Mouse (Mus musculus): ENCODE measurements at regions not wholly inside any gene's neighbourhood (a gene's known extent, or its start where the extent isn't known, plus 50 kb on each side); places are given as distances from the start of the nearest gene placed in this dataset.

GRCm38 (mm10) chr12:110112723-110113105 is 166.2 kb upstream of the Dio3 start:
- H3K4me3 ChIP-seq (ENCODE audit: insufficient read depth, low read length), result no peak overlapping the region
- H3K27ac ChIP-seq (ENCODE audit: insufficient read depth, low read length), result no peak overlapping the region
- TF ChIP-seq CTCF (IDR thresholded peaks at IDR 0.05; ENCODE audit: extremely low read depth, insufficient read depth, low read length) (no peak), POLR2A (IDR thresholded peaks at IDR 0.05; ENCODE audit: extremely low read depth, insufficient read depth, low read length) (no peak)
- no peaks in the 10 kb centered on the region for H3K4me1 ChIP-seq (ENCODE audit: control insufficient read depth, insufficient read depth, low read length)

GRCm38 (mm10) chr12:110120141-110120540 is 158.7 kb upstream of the Dio3 start:
- Histone ChIP-seq H3K27ac (ENCODE audit: insufficient read depth, low read length) (no peak overlapping the region), H3K4me1 (ENCODE audit: control insufficient read depth, insufficient read depth, low read length) (no peaks in the 10 kb centered on the region), H3K4me3 (ENCODE audit: insufficient read depth, low read length) (no peak overlapping the region)
- TF ChIP-seq CTCF (IDR thresholded peaks at IDR 0.05; ENCODE audit: extremely low read depth, insufficient read depth, low read length) (no peak), POLR2A (IDR thresholded peaks at IDR 0.05; ENCODE audit: extremely low read depth, insufficient read depth, low read length) (no peak)

GRCm38 (mm10) chr12:110122976-110123375 is 155.9 kb upstream of the Dio3 start:
- Histone ChIP-seq H3K4me3 (ENCODE audit: insufficient read depth, low read length) (no peak overlapping the region), H3K4me1 (ENCODE audit: control insufficient read depth, insufficient read depth, low read length) (no peaks in the 10 kb centered on the region), H3K27ac (ENCODE audit: insufficient read depth, low read length) (no peak overlapping the region)
- no peak for TF ChIP-seq POLR2A (IDR thresholded peaks at IDR 0.05; ENCODE audit: extremely low read depth, insufficient read depth, low read length)
- TF ChIP-seq CTCF (IDR thresholded peaks at IDR 0.05; ENCODE audit: extremely low read depth, insufficient read depth, low read length), result no peak

GRCm38 (mm10) chr12:110126525-110126924 is 152.3 kb upstream of the Dio3 start:
- H3K4me1 ChIP-seq (ENCODE audit: control insufficient read depth, insufficient read depth, low read length), result no peaks in the 10 kb centered on the region
- no peak overlapping the region for H3K27ac ChIP-seq (ENCODE audit: insufficient read depth, low read length)
- H3K4me3 ChIP-seq (ENCODE audit: insufficient read depth, low read length), result no peak overlapping the region
- no peak for TF ChIP-seq CTCF (IDR thresholded peaks at IDR 0.05; ENCODE audit: extremely low read depth, insufficient read depth, low read length)
- TF ChIP-seq POLR2A (IDR thresholded peaks at IDR 0.05; ENCODE audit: extremely low read depth, insufficient read depth, low read length), result no peak

DNA sequence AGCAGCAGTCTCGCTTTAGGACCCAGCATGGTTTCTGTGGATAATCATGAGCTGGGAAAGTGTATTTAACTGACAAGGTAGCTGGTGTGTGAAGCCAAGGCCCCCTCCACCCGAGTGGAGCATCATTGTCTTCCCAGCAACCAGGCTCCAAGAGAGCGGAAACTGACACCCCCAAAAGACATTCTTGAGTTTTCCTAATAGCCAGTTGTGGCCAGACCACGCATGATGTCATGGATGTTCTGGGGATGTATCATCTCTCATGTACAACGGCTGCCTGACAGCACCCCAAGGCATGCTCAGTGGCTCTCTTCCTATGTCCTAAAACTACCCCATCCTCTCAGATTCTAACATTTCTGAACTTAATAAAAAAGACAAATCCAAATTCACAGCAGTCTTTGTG is 133.5 kb upstream of the Dio3 start:
- Histone ChIP-seq H3K4me1 (ENCODE audit: control insufficient read depth, insufficient read depth, low read length) (no peaks in the 10 kb centered on the region), H3K4me3 (ENCODE audit: insufficient read depth, low read length) (no peak overlapping the region), H3K27ac (ENCODE audit: insufficient read depth, low read length) (no peak overlapping the region)
- no peak for TF ChIP-seq CTCF (IDR thresholded peaks at IDR 0.05; ENCODE audit: extremely low read depth, insufficient read depth, low read length)
- TF ChIP-seq POLR2A (IDR thresholded peaks at IDR 0.05; ENCODE audit: extremely low read depth, insufficient read depth, low read length), result no peak

GRCm38 (mm10) chr12:110154225-110154962 is 124.5 kb upstream of the Dio3 start:
- TF ChIP-seq POLR2A (IDR thresholded peaks at IDR 0.05; ENCODE audit: extremely low read depth, insufficient read depth, low read length), result no peak
- no peak for TF ChIP-seq CTCF (IDR thresholded peaks at IDR 0.05; ENCODE audit: extremely low read depth, insufficient read depth, low read length)
- no peak overlapping the region for H3K4me3 ChIP-seq (ENCODE audit: insufficient read depth, low read length)
- no peak overlapping the region for H3K27ac ChIP-seq (ENCODE audit: insufficient read depth, low read length)
- H3K4me1 ChIP-seq (ENCODE audit: control insufficient read depth, insufficient read depth, low read length), result no peaks in the 10 kb centered on the region

GRCm38 (mm10) chr12:110154963-110155325 is 123.9 kb upstream of the Dio3 start:
- no peak overlapping the region for H3K27ac ChIP-seq (ENCODE audit: insufficient read depth, low read length)
- no peaks in the 10 kb centered on the region for H3K4me1 ChIP-seq (ENCODE audit: control insufficient read depth, insufficient read depth, low read length)
- H3K4me3 ChIP-seq (ENCODE audit: insufficient read depth, low read length), result no peak overlapping the region
- TF ChIP-seq POLR2A (IDR thresholded peaks at IDR 0.05; ENCODE audit: extremely low read depth, insufficient read depth, low read length), result no peak

DNA sequence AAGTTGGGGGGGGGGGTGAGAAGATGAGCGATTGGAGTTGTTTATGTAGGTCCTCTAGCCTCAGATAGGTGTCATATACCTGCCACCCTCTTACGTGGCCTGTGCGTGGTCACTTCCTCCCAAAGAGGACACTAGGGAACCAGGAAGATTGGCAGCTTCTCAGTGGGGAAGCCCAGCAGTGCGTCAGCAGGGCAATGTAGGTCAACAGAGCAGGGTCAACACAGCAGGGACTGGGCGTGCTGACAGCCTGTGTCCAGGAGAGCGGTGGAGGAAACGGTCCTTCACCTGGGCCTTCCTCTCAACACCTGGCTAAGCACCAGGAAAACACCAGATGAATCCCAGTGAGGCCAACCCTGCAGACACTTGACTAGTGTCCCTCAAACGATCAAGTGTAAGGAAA is 122.4 kb upstream of the Dio3 start:
- no peak overlapping the region for H3K4me3 ChIP-seq (ENCODE audit: insufficient read depth, low read length)
- no peak overlapping the region for H3K27ac ChIP-seq (ENCODE audit: insufficient read depth, low read length)
- no peak for TF ChIP-seq CTCF (IDR thresholded peaks at IDR 0.05; ENCODE audit: extremely low read depth, insufficient read depth, low read length)
- TF ChIP-seq POLR2A (IDR thresholded peaks at IDR 0.05; ENCODE audit: extremely low read depth, insufficient read depth, low read length), result no peak
- no peaks in the 10 kb centered on the region for H3K4me1 ChIP-seq (ENCODE audit: control insufficient read depth, insufficient read depth, low read length)

GRCm38 (mm10) chr12:110157998-110158747 is 120.7 kb upstream of the Dio3 start:
- H3K27ac ChIP-seq (ENCODE audit: insufficient read depth, low read length), result no peak overlapping the region
- no peak for TF ChIP-seq CTCF (IDR thresholded peaks at IDR 0.05; ENCODE audit: extremely low read depth, insufficient read depth, low read length)
- TF ChIP-seq POLR2A (IDR thresholded peaks at IDR 0.05; ENCODE audit: extremely low read depth, insufficient read depth, low read length), result no peak
- H3K4me1 ChIP-seq (ENCODE audit: control insufficient read depth, insufficient read depth, low read length), result no peaks in the 10 kb centered on the region
- H3K4me3 ChIP-seq (ENCODE audit: insufficient read depth, low read length), result no peak overlapping the region

DNA sequence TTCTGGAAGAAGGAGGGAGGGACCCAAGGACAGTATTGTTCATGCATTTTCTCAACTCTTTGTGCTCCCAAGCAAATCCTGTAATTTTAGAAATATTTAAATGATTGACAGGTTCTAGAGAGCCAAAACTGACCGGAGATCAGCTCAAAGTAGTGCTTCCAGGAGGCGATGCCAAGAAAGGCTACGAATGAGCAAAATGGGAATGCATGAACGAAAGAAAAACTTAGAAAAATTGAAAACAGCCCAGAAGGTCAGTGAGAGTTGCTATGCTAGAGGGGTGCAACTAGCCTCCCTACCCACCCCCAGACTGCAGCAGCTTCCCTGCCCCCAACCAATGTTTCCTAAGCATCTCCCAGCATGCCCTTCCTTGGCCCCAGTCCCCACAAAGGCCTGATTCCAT is 117.6 kb upstream of the Dio3 start:
- no peaks in the 10 kb centered on the region for H3K4me1 ChIP-seq (ENCODE audit: control insufficient read depth, insufficient read depth, low read length)
- TF ChIP-seq POLR2A (IDR thresholded peaks at IDR 0.05; ENCODE audit: extremely low read depth, insufficient read depth, low read length) (no peak), CTCF (IDR thresholded peaks at IDR 0.05; ENCODE audit: extremely low read depth, insufficient read depth, low read length) (no peak)
- no peak overlapping the region for H3K4me3 ChIP-seq (ENCODE audit: insufficient read depth, low read length)

More for the DNA sequence above, 117.6 kb upstream of the Dio3 start:
- H3K27ac ChIP-seq (ENCODE audit: insufficient read depth, low read length), result no peak overlapping the region

Measured in cortical plate, adult 2 months (tissue).